ENCODE assay signal across 13 mouse cellular contexts in the genomic region with DNA sequence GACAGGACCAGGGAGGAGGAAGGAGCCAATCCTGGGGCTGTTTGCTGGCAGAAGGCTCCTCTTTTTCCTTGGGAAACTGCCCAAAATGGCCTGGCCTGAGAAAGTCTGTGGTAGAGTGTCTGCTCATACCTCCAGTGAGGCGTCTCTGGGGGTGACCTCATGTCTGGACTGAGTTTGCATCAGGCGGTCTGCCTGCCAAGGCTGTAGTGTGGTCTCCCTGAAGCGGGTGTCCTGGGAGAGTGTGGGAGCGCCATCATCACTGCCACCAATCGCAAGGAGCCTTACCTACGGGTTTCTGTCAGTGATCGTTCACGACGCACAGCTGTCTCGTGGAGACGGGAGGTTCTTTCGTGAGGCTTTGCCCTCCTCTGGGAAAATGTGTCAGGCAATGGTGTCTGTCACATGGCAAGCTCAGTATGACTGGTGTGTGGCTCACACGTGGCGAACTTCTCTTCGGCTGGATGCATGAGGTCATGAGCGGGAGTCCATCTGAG. TPM values are rescaled to one million over a fixed set of nuclear protein-coding genes. Genes with fewer than 3 reads are reported as not detected.
DNase-seq lines count a peak whose midpoint lies in the region; ATAC-seq and TF ChIP-seq lines count a peak whose summit lies in the region.
"Had no signal": no experiment of that assay in that cellular context is flagged by ENCODE, and none has a peak within 500 bp of the region (broad histone marks: within the 10 kb centered on the region; RNA-seq: fewer than 3 reads in every experiment).

No protein-coding gene starts in this region.

- H3K4me1 ChIP-seq in limb, embryonic 14.5 days (ENCODE audit: control insufficient read depth, insufficient read depth, low read length): peaks cover 12% of the 10 kb centered on the region; the same call in 1 of the 2 replicates
- H3K4me1 ChIP-seq in limb, embryonic 10.5 days: peaks cover 26% of the 10 kb centered on the region
- peaks cover 24% of the 10 kb centered on the region for H3K4me1 ChIP-seq in heart, embryonic 13.5 days

- H3K27me3 ChIP-seq in limb, embryonic 14.5 days (ENCODE audit: control insufficient read depth, insufficient read depth, low read length): peaks cover 5% of the 10 kb centered on the region; the same call in 1 of the 2 replicates
- peaks cover 70% of the 10 kb centered on the region for H3K27me3 ChIP-seq in limb, embryonic 10.5 days (ENCODE audit: low read depth, poor library complexity, severe bottlenecking)
- peaks cover 59% of the 10 kb centered on the region for H3K27me3 ChIP-seq in heart, embryonic 13.5 days (replicated peaks)

- 80% methylated on average over 16 of the region's 16 CpGs for WGBS in limb, embryonic 14.5 days
- 86% methylated on average over 16 of the region's 16 CpGs for WGBS in limb, embryonic 10.5 days
- 82% methylated on average over 16 of the region's 16 CpGs for WGBS in heart, embryonic 13.5 days

- DNase-seq in limb, embryonic 14.5 days (ENCODE audit: low spot score): peak; percentile 36
- no peak for DNase-seq in limb, embryonic 10.5 days (ENCODE audit: low spot score)
- DNase-seq in adipocyte (ENCODE audit: low spot score): peak; percentile 51
- peak; percentile 38 for DNase-seq in lung, postnatal 36 days
- DNase-seq in left cerebral cortex, postnatal 25 days (ENCODE audit: low spot score in 2 of 2): no peak
- no peak for DNase-seq in adrenal gland, adult 2 months
- no peak for DNase-seq in spleen, postnatal 36 days (ENCODE audit: low spot score in 2 of 2)
- DNase-seq: cerebellum, postnatal 36 days; kidney, postnatal 4 days had no signal

- intact Hi-C loops in left cerebral cortex, postnatal 25 days (cut with DNase I): no loop called here

- H3K27ac ChIP-seq in limb, embryonic 14.5 days (replicated peaks; ENCODE audit: low read depth, low read length): no peak overlapping the region
- H3K27ac ChIP-seq in limb, embryonic 10.5 days: no peak overlapping the region
- peak overlapping the region; percentile 12; the same call in 1 of the 2 replicates for H3K27ac ChIP-seq in heart, embryonic 13.5 days (replicated peaks)
- H3K27ac ChIP-seq: embryonic facial prominence, embryonic 15.5 days; lung, embryonic 15.5 days had no signal

- TF ChIP-seq POLR2A in limb, embryonic 14.5 days (IDR thresholded peaks at IDR 0.05; ENCODE audit: borderline replicate concordance, extremely low read depth, insufficient read depth, insufficient read length): no peak

- no peak overlapping the region for H3K9ac ChIP-seq in limb, embryonic 14.5 days (ENCODE audit: low read depth, low read length, severe bottlenecking)
- H3K9ac ChIP-seq in heart, embryonic 13.5 days: no peak overlapping the region
- H3K9ac ChIP-seq: embryonic facial prominence, embryonic 15.5 days; lung, embryonic 15.5 days had no signal

- ATAC-seq in limb, embryonic 14.5 days (ENCODE audit: low FRiP score, low read depth): no peak
- no peak for ATAC-seq in heart, embryonic 13.5 days (ENCODE audit: extremely low read depth, insufficient number of reproducible peaks, low FRiP score, low TSS enrichment)

- H3K4me3 ChIP-seq in limb, embryonic 14.5 days (replicated peaks; ENCODE audit: low read length): no peak overlapping the region
- no peak overlapping the region for H3K4me3 ChIP-seq in limb, embryonic 10.5 days
- no peak overlapping the region for H3K4me3 ChIP-seq in heart, embryonic 13.5 days
- H3K4me3 ChIP-seq: embryonic facial prominence, embryonic 15.5 days; lung, embryonic 15.5 days had no signal

- no peaks in the 10 kb centered on the region for H3K9me3 ChIP-seq in limb, embryonic 14.5 days (ENCODE audit: control insufficient read depth, low read length)
- no peaks in the 10 kb centered on the region for H3K9me3 ChIP-seq in limb, embryonic 10.5 days (replicated peaks)
- H3K9me3 ChIP-seq in heart, embryonic 13.5 days: no peaks in the 10 kb centered on the region
- H3K9me3 ChIP-seq: embryonic facial prominence, embryonic 15.5 days; lung, embryonic 15.5 days had no signal

- H3K36me3 ChIP-seq in limb, embryonic 14.5 days (ENCODE audit: control insufficient read depth, insufficient read depth, low read length): no peaks in the 10 kb centered on the region
- H3K36me3 ChIP-seq in limb, embryonic 10.5 days: no peaks in the 10 kb centered on the region
- no peaks in the 10 kb centered on the region for H3K36me3 ChIP-seq in heart, embryonic 13.5 days
- H3K36me3 ChIP-seq: embryonic facial prominence, embryonic 15.5 days; lung, embryonic 15.5 days had no signal

- H3K4me2 ChIP-seq in limb, embryonic 14.5 days (replicated peaks; ENCODE audit: low read depth, low read length, severe bottlenecking): no peak overlapping the region
- no peak overlapping the region for H3K4me2 ChIP-seq in heart, embryonic 13.5 days
- H3K4me2 ChIP-seq: embryonic facial prominence, embryonic 15.5 days; lung, embryonic 15.5 days had no signal

RNA-seq across cellular contexts. Expression of a gene that starts 2.3 kb away (rescaled TPM):
- 2.7 and 3.0 TPM in 2 replicates for polyA plus RNA-seq in limb, embryonic 14.5 days (2012; rRNA removed)
- 0.58 and 1.5 TPM in 2 replicates for polyA plus RNA-seq in limb, embryonic 14.5 days (2014; fragmentation: Nextera tagmentation; extraction: Ambion mirVana)
- polyA plus RNA-seq in limb, embryonic 10.5 days (2016; fragmentation: Nextera tagmentation; extraction: Ambion mirVana): 0.06 and 0.21 TPM in 2 replicates
- 0.71 and 1.1 TPM in 2 replicates for polyA plus RNA-seq in heart, embryonic 13.5 days (2015; fragmentation: Nextera tagmentation; extraction: Ambion mirVana)
- total RNA-seq in left cerebral cortex, postnatal 25 days (2021): 1 to 10 TPM; 6.9 to 7.1 TPM
- total RNA-seq in adrenal gland, adult 2 months (2021): under 1 TPM; 0.69 to 0.76 TPM
- 0.85 and 1.4 TPM in 2 replicates for polyA plus RNA-seq in adrenal gland, adult 2 months (2012; rRNA removed)
- total RNA-seq: monocyte, adult 5-6 weeks had no signal

RNA-seq across cellular contexts. Expression of a gene that starts 25.8 kb away (rescaled TPM):
- polyA plus RNA-seq in limb, embryonic 14.5 days (2012; rRNA removed): 24.8 and 30.8 TPM in 2 replicates
- polyA plus RNA-seq in limb, embryonic 14.5 days (2014; fragmentation: Nextera tagmentation; extraction: Ambion mirVana): 6.4 and 6.6 TPM in 2 replicates
- polyA plus RNA-seq in limb, embryonic 10.5 days (2016; fragmentation: Nextera tagmentation; extraction: Ambion mirVana): 1.9 and 2.0 TPM in 2 replicates
- polyA plus RNA-seq in heart, embryonic 13.5 days (2015; fragmentation: Nextera tagmentation; extraction: Ambion mirVana): 6.4 and 6.5 TPM in 2 replicates
- 100 to 1,000 TPM; 295 to 302 TPM for total RNA-seq in left cerebral cortex, postnatal 25 days (2021)
- 1 to 10 TPM; 1.0 to 1.6 TPM for total RNA-seq in adrenal gland, adult 2 months (2021)
- 7.5 and 9.0 TPM in 2 replicates for polyA plus RNA-seq in adrenal gland, adult 2 months (2012; rRNA removed)
- total RNA-seq: monocyte, adult 5-6 weeks had no signal

RNA-seq across cellular contexts. Expression of a gene that starts 33.2 kb away (rescaled TPM):
- polyA plus RNA-seq in limb, embryonic 14.5 days (2012; rRNA removed): 9.9 and 13.1 TPM in 2 replicates
- polyA plus RNA-seq in limb, embryonic 14.5 days (2014; fragmentation: Nextera tagmentation; extraction: Ambion mirVana): 6.1 and 6.4 TPM in 2 replicates
- 5.4 and 6.2 TPM in 2 replicates for polyA plus RNA-seq in limb, embryonic 10.5 days (2016; fragmentation: Nextera tagmentation; extraction: Ambion mirVana)
- 4.9 and 5.8 TPM in 2 replicates for polyA plus RNA-seq in heart, embryonic 13.5 days (2015; fragmentation: Nextera tagmentation; extraction: Ambion mirVana)
- 10 to 100 TPM; 74.7 to 76.9 TPM for total RNA-seq in left cerebral cortex, postnatal 25 days (2021)
- total RNA-seq in adrenal gland, adult 2 months (2021): 10 to 100 TPM; 19.0 to 26.9 TPM
- 35.3 and 38.0 TPM in 2 replicates for polyA plus RNA-seq in adrenal gland, adult 2 months (2012; rRNA removed)
- total RNA-seq: monocyte, adult 5-6 weeks had no signal

Comparison
In these comparisons a context has a peak if more than half of its experiments do, and no peak if none do; other contexts are left out.
1. DNase-seq: peak in limb, embryonic 14.5 days (single experiment), adipocyte (single experiment) and lung, postnatal 36 days (single experiment); none in limb, embryonic 10.5 days (single experiment), left cerebral cortex, postnatal 25 days (0 of 2), adrenal gland, adult 2 months (single experiment) and spleen, postnatal 36 days (0 of 2).